Mouse (Mus musculus): ENCODE results near the gene Rbms3. TPM values are rescaled to one million over a fixed set of nuclear protein-coding genes. Genes with fewer than 3 reads are reported as not detected.
A peak's percentile ranks its signal among the peaks of the same experiment; 100 is the strongest.

The Rbms3 gene
- total and polyA plus RNA-seq, 2 experiments from 2014 or later: 43.3 to 59.9 TPM

DNA sequence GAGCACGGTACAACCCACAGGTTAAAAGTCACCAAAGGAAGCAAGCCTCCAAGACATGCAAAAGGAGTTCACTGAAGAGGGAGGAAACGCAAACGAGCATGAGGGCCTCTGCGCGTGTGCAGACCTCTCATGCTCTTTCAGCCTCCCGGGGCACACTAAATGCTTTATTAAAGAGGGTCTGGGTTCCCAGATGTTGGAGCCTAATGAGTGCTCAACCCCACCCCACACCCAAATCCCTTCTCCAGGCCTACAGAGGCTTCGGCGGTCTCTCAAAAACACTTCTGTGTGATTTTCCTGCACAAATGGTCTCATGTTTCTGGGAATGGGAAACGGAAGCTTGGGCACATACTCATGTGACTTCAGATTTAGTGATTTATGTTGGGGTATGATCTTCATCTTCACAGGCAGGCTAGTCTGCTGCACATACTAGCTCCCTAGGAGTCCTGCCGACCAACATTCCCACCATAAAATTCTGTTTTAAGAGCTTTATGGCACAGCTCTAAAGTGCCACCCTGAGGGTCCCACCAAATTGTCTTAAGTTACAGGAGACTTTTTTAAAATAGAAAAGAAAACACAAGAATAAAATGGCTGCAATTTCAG is 815.1 kb downstream of the Rbms3 start:
- Histone ChIP-seq H3K9ac (replicated peaks; ENCODE audit: low read length, poor library complexity, severe bottlenecking) (no peak overlapping the region), H3K4me2 (ENCODE audit: low read depth, low read length, poor library complexity, severe bottlenecking) (no peak overlapping the region), H3K9me3 (ENCODE audit: low read length) (no peaks in the 10 kb centered on the region), H3K27me3 (ENCODE audit: insufficient read depth, low read length) (no peaks in the 10 kb centered on the region), H3K4me3 (ENCODE audit: low read depth, low read length) (no peak overlapping the region), H3K27ac (ENCODE audit: low read depth, low read length) (no peak overlapping the region), H3K4me1 (ENCODE audit: insufficient read depth, low read length) (no peaks in the 10 kb centered on the region), H3K36me3 (ENCODE audit: insufficient read depth, low read length) (no peaks in the 10 kb centered on the region)
- no peak for TF ChIP-seq CTCF (IDR thresholded peaks at IDR 0.05)
- no peak for DNase-seq (ENCODE audit: low spot score)
- ATAC-seq (ENCODE audit: low FRiP score): no peak
- WGBS: 77% methylated on average over 10 of the region's 10 CpGs

DNA sequence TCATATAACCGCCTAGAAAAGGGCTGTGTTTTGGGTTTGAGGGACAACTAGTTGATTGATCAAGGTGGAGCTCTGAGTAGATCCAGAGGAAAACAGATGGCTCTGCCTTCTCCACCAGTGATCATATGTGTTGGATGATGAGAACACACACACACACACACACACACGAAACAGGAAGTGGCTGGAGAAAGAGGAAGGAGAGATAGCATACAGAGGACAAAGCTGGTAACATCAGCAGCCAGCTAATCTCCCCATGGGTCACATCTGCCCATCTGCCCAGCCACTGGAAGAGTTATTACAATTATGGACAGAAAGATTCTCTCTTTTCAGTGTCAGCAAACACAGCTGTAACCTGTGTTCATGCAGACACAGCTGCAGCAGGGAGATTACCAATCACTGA is 816.3 kb downstream of the Rbms3 start:
- Histone ChIP-seq H3K9ac (replicated peaks; ENCODE audit: low read length, poor library complexity, severe bottlenecking) (no peak overlapping the region), H3K27ac (ENCODE audit: low read depth, low read length) (no peak overlapping the region), H3K27me3 (ENCODE audit: insufficient read depth, low read length) (no peaks in the 10 kb centered on the region), H3K4me1 (ENCODE audit: insufficient read depth, low read length) (no peaks in the 10 kb centered on the region), H3K9me3 (ENCODE audit: low read length) (no peaks in the 10 kb centered on the region), H3K4me2 (ENCODE audit: low read depth, low read length, poor library complexity, severe bottlenecking) (no peak overlapping the region), H3K4me3 (ENCODE audit: low read depth, low read length) (no peak overlapping the region), H3K36me3 (ENCODE audit: insufficient read depth, low read length) (no peaks in the 10 kb centered on the region)
- ATAC-seq (ENCODE audit: low FRiP score) (no peak), DNase-seq (ENCODE audit: low spot score) (no peak)
- no peak for TF ChIP-seq CTCF (IDR thresholded peaks at IDR 0.05)
- WGBS: 80% methylated on average over 2 of the region's 2 CpGs

DNA sequence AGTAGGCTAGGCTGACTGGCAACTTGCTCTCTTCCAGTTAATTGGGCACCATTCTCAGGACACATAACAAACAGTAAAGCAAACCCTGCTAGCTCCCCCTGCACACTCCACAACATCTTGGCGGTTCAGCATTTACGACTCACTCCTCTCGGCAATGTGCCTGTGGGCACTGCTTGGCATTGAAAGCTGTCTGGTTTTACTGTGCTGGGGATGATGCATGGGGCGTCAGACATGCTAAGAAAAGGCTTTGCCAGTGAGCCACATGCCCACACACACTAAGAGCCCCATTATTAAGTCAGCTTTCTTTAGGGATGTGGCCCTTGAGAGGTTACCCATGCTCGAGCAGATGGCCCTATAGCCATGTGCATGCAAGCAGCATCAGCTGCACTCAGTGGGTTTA is 820.5 kb downstream of the Rbms3 start:
- no peak overlapping the region for H3K27ac ChIP-seq (ENCODE audit: low read depth, low read length)
- no peak for DNase-seq (ENCODE audit: low spot score)
- ATAC-seq (ENCODE audit: low FRiP score): no peak

DNA sequence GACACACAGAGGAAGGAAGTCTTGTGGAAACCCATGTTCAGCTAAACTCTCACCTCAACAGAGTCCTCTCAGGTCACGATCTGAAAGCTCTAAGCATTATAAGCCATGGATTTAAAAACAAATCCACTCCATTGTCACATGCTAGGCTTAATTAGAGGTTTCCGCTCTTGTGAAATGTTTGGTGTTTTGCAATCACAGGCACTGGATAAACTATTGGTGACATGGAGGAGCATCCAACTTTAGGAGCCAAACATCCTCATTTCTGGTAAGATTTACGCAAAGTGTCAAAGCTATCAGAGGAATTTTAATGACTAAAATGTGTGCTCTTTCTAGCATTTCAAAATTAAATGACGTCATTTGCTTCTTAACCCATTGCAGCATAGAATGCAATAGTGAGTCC is 821.3 kb downstream of the Rbms3 start:
- Histone ChIP-seq H3K9me3 (ENCODE audit: low read length) (no peaks in the 10 kb centered on the region), H3K4me1 (ENCODE audit: insufficient read depth, low read length) (0 out of 2 replicates have a peak, but pooled peaks cover 13% of the 10 kb centered on the region), H3K27me3 (ENCODE audit: insufficient read depth, low read length) (no peaks in the 10 kb centered on the region), H3K27ac (ENCODE audit: low read depth, low read length) (no peak overlapping the region), H3K4me2 (ENCODE audit: low read depth, low read length, poor library complexity, severe bottlenecking) (no peak overlapping the region), H3K4me3 (ENCODE audit: low read depth, low read length) (no peak overlapping the region), H3K36me3 (ENCODE audit: insufficient read depth, low read length) (no peaks in the 10 kb centered on the region), H3K9ac (replicated peaks; ENCODE audit: low read length, poor library complexity, severe bottlenecking) (no peak overlapping the region)
- no peak for TF ChIP-seq CTCF (IDR thresholded peaks at IDR 0.05)
- no peak for DNase-seq (ENCODE audit: low spot score)
- no peak for ATAC-seq (ENCODE audit: low FRiP score)
- 74% methylated on average over 4 of the region's 4 CpGs for WGBS

More for the DNA sequence above, 820.5 kb downstream of the Rbms3 start:
- no peaks in the 10 kb centered on the region for H3K9me3 ChIP-seq (ENCODE audit: low read length)
- no peaks in the 10 kb centered on the region for H3K36me3 ChIP-seq (ENCODE audit: insufficient read depth, low read length)
- H3K4me3 ChIP-seq (ENCODE audit: low read depth, low read length): no peak overlapping the region
- no peaks in the 10 kb centered on the region for H3K27me3 ChIP-seq (ENCODE audit: insufficient read depth, low read length)
- no peak overlapping the region for H3K9ac ChIP-seq (replicated peaks; ENCODE audit: low read length, poor library complexity, severe bottlenecking)
- WGBS: 79% methylated on average over 5 of the region's 5 CpGs
- H3K4me2 ChIP-seq (ENCODE audit: low read depth, low read length, poor library complexity, severe bottlenecking): no peak overlapping the region
- 0 out of 2 replicates have a peak, but pooled peaks cover 13% of the 10 kb centered on the region for H3K4me1 ChIP-seq (ENCODE audit: insufficient read depth, low read length)
- no peak for TF ChIP-seq CTCF (IDR thresholded peaks at IDR 0.05)

DNA sequence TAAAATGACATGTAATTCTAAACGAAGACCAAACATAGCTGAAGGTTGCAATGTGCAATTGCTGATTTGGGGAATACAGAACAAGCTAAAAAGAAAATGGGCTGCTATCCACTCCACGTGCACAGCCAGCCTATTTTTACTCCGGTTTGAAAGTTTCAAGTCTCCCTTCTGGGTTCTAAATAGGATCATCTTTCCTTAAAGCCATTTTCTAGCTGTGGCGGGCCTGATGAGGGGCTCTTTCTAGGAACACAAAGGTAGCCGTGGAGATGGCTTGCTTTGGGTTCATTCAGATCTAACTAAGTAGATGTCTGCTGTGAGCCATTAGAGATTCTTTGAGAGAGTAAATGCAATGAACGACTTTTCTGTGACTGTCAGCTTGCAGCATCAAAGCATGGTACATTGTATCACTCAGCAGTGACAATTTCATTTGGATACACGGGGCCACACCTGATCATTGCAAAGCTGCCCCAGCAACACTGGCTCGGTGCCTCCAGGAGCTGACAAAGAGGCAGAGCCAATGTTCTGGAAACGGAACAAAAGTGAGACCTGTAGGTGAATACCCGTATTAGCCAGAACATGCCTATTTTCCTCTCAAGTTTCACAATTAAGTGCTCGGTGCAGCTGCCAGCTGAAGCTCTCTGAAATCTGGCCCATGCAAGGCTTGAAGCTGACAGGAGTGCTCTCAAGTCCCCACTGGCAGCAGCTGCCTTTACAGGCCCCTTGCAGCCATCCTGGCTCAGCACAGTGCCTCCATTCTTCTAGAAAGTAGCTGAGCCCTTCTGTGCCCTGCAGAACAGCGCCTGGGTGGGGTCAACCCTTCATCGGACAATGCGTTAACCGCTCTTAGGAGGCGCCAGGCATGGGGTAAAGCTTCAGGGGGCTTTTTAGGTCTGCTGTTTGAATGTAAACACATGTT is 822.3 kb downstream of the Rbms3 start:
- no peaks in the 10 kb centered on the region for H3K36me3 ChIP-seq (ENCODE audit: insufficient read depth, low read length)
- WGBS: 15% methylated on average over 16 of the region's 16 CpGs
- H3K4me3 ChIP-seq (ENCODE audit: low read depth, low read length): no peak overlapping the region
- TF ChIP-seq CTCF (IDR thresholded peaks at IDR 0.05): no peak
- H3K4me2 ChIP-seq (ENCODE audit: low read depth, low read length, poor library complexity, severe bottlenecking): no peak overlapping the region
- H3K9me3 ChIP-seq (ENCODE audit: low read length): no peaks in the 10 kb centered on the region
- 0 out of 2 replicates have a peak, but pooled peaks cover 13% of the 10 kb centered on the region for H3K4me1 ChIP-seq (ENCODE audit: insufficient read depth, low read length)
- DNase-seq (ENCODE audit: low spot score) (peak; percentile 62), ATAC-seq (ENCODE audit: low FRiP score) (0 out of 2 replicates have a peak, but pooled peaks have one; percentile 41)
- peak overlapping the region; percentile 39; the same call in 1 of the 2 replicates for H3K27ac ChIP-seq (ENCODE audit: low read depth, low read length)
- H3K27me3 ChIP-seq (ENCODE audit: insufficient read depth, low read length): no peaks in the 10 kb centered on the region
- peak overlapping the region; percentile 19; the same call in 1 of the 2 replicates for H3K9ac ChIP-seq (replicated peaks; ENCODE audit: low read length, poor library complexity, severe bottlenecking)

DNA sequence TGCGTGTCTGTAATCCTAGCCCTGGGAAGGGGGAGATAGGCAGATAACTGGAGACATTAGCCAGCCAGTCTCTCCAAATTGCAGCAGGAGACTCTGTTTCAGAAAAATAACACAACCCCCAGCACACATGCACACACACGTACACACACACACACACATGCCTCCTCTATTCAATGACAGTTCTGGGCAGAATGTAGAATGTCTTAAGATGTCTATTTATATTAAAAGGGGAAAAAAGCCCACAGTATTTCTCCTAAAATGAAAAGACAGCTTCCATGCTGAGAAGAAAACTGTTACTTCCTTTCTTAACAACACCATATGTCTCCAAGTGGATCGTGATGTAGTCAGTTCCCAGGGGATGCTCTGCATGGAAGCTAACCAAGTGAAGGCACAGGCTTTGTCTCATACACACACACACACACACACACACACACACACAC is 826.4 kb downstream of the Rbms3 start:
- Histone ChIP-seq H3K4me1 (ENCODE audit: insufficient read depth, low read length) (0 out of 2 replicates have a peak, but pooled peaks cover 13% of the 10 kb centered on the region), H3K27me3 (ENCODE audit: insufficient read depth, low read length) (no peaks in the 10 kb centered on the region), H3K4me3 (ENCODE audit: low read depth, low read length) (no peak overlapping the region), H3K9me3 (ENCODE audit: low read length) (no peaks in the 10 kb centered on the region), H3K4me2 (ENCODE audit: low read depth, low read length, poor library complexity, severe bottlenecking) (no peak overlapping the region), H3K9ac (replicated peaks; ENCODE audit: low read length, poor library complexity, severe bottlenecking) (no peak overlapping the region), H3K27ac (ENCODE audit: low read depth, low read length) (no peak overlapping the region), H3K36me3 (ENCODE audit: insufficient read depth, low read length) (no peaks in the 10 kb centered on the region)
- 57% methylated on average over 3 of the region's 3 CpGs for WGBS
- TF ChIP-seq CTCF (IDR thresholded peaks at IDR 0.05): no peak
- no peak for ATAC-seq (ENCODE audit: low FRiP score)
- DNase-seq (ENCODE audit: low spot score): peak; percentile 23

Measured in midbrain, postnatal 0 days (tissue).